Mouse (Mus musculus): Measurements from ENCODE around the gene Plcg1. TPM values are rescaled to one million over a fixed set of nuclear protein-coding genes. Genes with fewer than 3 reads are reported as not detected.

The Plcg1 gene
- polyA plus RNA-seq, 1 experiment from 2014 or later, result 28.6 TPM

DNA sequence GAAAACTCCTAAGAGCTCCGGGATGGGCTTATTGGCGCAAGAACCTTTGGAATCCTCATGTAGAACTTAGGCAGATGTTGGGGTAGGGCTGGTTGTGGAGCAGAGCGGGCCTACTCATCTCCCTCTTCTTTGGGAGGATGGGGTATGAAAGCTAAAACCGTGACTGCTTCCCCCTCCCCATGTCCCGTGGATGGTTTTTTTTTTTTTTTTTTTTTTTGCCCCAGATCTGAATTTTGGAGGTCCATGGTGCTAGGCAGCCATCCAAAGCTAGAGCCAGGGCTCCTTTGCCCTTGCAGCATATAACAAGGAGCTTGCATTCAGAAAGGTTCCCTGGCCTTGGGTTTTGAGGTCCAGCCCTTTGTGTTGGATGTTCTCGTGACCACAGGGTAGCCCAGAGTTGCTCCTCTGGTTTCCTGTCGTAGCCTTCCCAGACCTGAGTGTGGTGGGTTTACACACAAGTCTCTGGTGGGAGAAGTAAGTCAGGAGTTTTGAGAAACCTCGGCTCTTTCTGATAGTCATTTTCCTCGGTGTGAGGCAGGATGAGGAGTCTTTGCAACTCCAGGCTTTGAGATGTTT, 1.4 kb downstream of the Plcg1 start:
- H3K36me3 ChIP-seq (ENCODE audit: control insufficient read depth, insufficient read depth, low read length), result 0 out of 2 replicates have a peak, but pooled peaks cover 6% of the 10 kb centered on the region
- H3K4me2 ChIP-seq (ENCODE audit: low read depth, low read length), result peak overlapping the region; percentile 90
- no peak for ATAC-seq (ENCODE audit: insufficient read depth, low FRiP score)
- peaks cover 50% of the 10 kb centered on the region for H3K4me1 ChIP-seq (ENCODE audit: control insufficient read depth, insufficient read depth, low read length)
- peak overlapping the region; percentile 79 for H3K4me3 ChIP-seq (replicated peaks; ENCODE audit: low read length)
- H3K9me3 ChIP-seq (replicated peaks; ENCODE audit: control insufficient read depth, low read length), result no peaks in the 10 kb centered on the region
- peak overlapping the region; percentile 88 for H3K9ac ChIP-seq (ENCODE audit: low read length)
- H3K27me3 ChIP-seq (ENCODE audit: control insufficient read depth, insufficient read depth, low read length), result no peaks in the 10 kb centered on the region
- WGBS, result 17% methylated on average over 9 of the region's 9 CpGs
- H3K27ac ChIP-seq (ENCODE audit: low read length), result peak overlapping the region; percentile 91

DNA sequence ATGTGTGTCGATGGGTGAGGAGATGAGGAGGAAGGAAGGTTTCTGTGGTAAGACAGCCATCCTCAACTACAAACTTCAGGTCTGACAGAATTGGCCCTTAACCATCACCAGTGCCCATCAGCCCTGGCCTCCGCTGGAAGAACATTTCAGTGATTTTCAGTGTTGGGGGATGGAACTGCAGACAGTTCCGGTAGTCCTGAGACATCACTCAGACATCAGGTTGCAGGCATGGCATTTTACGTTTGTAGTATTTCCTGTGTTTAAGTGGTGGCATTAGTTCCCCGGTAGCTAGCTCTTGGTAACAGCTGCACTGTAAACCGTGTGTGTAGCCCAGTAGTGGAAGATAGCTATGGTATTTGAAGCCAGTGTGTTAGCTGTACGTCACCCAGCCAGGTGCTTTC, 2.0 kb downstream of the Plcg1 start:
- peak overlapping the region; percentile 90 for H3K4me2 ChIP-seq (ENCODE audit: low read depth, low read length)
- H3K9ac ChIP-seq (ENCODE audit: low read length), result peak overlapping the region; percentile 88
- no peak for ATAC-seq (ENCODE audit: insufficient read depth, low FRiP score)
- peak overlapping the region; percentile 79 for H3K4me3 ChIP-seq (replicated peaks; ENCODE audit: low read length)
- no peaks in the 10 kb centered on the region for H3K9me3 ChIP-seq (replicated peaks; ENCODE audit: control insufficient read depth, low read length)
- peaks cover 55% of the 10 kb centered on the region for H3K4me1 ChIP-seq (ENCODE audit: control insufficient read depth, insufficient read depth, low read length)
- no peak overlapping the region for H3K27ac ChIP-seq (ENCODE audit: low read length)
- H3K27me3 ChIP-seq (ENCODE audit: control insufficient read depth, insufficient read depth, low read length), result no peaks in the 10 kb centered on the region
- H3K36me3 ChIP-seq (ENCODE audit: control insufficient read depth, insufficient read depth, low read length), result 0 out of 2 replicates have a peak, but pooled peaks cover 6% of the 10 kb centered on the region
- WGBS, result 21% methylated on average over 7 of the region's 7 CpGs

DNA sequence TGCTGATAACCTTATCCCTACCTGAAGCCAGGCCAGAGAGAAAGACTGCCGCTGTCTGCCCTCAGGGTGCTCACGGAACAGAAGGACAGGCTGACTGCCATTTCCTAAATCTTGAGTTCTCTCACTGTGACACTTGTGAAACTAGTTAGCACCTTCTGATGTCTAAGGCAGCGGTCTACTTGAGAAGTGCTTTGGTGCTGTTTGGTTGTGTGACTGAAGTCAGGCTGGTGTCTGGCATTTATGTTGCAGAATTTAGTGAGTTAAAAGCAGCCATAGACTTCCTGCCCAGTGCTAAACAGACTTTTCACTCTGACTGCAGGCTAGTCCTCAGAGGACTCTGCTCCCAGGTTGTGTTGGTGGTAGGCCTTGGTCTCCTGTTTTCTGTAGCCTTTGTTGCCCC, 3.2 kb downstream of the Plcg1 start:
- 0 out of 2 replicates have a peak, but pooled peaks cover 6% of the 10 kb centered on the region for H3K36me3 ChIP-seq (ENCODE audit: control insufficient read depth, insufficient read depth, low read length)
- H3K27me3 ChIP-seq (ENCODE audit: control insufficient read depth, insufficient read depth, low read length), result no peaks in the 10 kb centered on the region
- H3K9ac ChIP-seq (ENCODE audit: low read length), result peak overlapping the region; percentile 28; the same call in 1 of the 2 replicates
- no peak for ATAC-seq (ENCODE audit: insufficient read depth, low FRiP score)
- no peak overlapping the region; the same call in 1 of the 2 replicates for H3K4me2 ChIP-seq (ENCODE audit: low read depth, low read length)
- no peak overlapping the region for H3K27ac ChIP-seq (ENCODE audit: low read length)
- peaks cover 61% of the 10 kb centered on the region for H3K4me1 ChIP-seq (ENCODE audit: control insufficient read depth, insufficient read depth, low read length)
- no peak overlapping the region for H3K4me3 ChIP-seq (replicated peaks; ENCODE audit: low read length)
- H3K9me3 ChIP-seq (replicated peaks; ENCODE audit: control insufficient read depth, low read length), result no peaks in the 10 kb centered on the region
- 82% methylated on average over 3 of the region's 3 CpGs for WGBS

DNA sequence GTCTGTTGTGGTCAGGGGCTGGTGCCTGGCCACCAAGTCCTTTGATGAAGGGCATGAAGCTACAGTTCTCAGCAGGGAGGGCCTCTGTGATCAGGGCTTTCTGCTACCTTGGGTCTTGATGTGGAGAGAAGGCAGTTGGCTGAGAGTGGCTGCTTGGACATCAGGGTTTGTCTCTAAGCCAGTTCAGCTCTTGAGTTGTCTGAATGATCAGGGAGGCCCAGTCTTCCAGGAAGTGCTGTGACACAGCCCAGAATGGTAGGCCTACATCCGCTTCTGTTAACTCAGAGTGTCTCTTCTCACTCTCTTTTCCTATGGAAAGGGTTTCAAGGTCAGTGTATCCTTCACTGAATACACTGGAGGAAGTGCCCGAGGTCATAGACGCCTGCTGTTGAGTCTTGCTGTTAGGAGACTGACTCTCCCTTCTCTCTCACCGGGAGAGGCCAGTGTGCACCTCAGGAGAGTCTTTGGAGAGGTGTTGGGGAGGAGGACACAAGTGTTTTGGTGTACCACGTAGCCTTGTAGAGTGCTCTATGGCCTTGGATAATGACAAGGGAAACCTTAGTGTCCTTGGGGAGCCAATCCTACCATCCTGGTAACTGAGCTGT, 4.7 kb downstream of the Plcg1 start:
- Histone ChIP-seq H3K4me1 (ENCODE audit: control insufficient read depth, insufficient read depth, low read length) (peaks cover 65% of the 10 kb centered on the region), H3K27me3 (ENCODE audit: control insufficient read depth, insufficient read depth, low read length) (no peaks in the 10 kb centered on the region), H3K4me2 (ENCODE audit: low read depth, low read length) (no peak overlapping the region), H3K9me3 (replicated peaks; ENCODE audit: control insufficient read depth, low read length) (no peaks in the 10 kb centered on the region), H3K4me3 (replicated peaks; ENCODE audit: low read length) (no peak overlapping the region), H3K27ac (ENCODE audit: low read length) (peak overlapping the region; percentile 40; the same call in 1 of the 2 replicates), H3K9ac (ENCODE audit: low read length) (no peak overlapping the region), H3K36me3 (ENCODE audit: control insufficient read depth, insufficient read depth, low read length) (0 out of 2 replicates have a peak, but pooled peaks cover 6% of the 10 kb centered on the region)
- ATAC-seq (ENCODE audit: insufficient read depth, low FRiP score), result no peak
- 82% methylated on average over 5 of the region's 5 CpGs for WGBS

DNA sequence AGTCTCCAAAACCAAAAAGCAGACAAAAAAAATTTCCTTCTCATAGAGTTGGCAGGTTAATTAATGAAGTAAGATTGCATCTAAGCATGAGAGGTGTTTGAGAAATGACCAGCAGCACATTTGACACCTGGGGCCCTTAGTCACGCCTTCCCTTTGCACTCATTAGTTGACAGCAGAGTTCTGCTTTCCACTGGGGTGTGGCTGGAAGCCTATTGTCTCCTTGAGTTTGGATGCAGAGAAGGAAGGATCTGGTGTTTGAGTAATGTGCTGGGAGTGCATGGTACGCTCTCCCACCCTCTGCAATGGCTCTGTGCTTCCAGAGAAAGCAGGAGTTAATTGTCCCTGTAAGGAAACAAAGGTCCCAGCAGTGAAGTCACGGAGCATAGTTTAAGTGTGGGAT, 5.4 kb downstream of the Plcg1 start:
- Histone ChIP-seq H3K36me3 (ENCODE audit: control insufficient read depth, insufficient read depth, low read length) (0 out of 2 replicates have a peak, but pooled peaks cover 6% of the 10 kb centered on the region), H3K9ac (ENCODE audit: low read length) (no peak overlapping the region), H3K9me3 (replicated peaks; ENCODE audit: control insufficient read depth, low read length) (no peaks in the 10 kb centered on the region), H3K4me2 (ENCODE audit: low read depth, low read length) (no peak overlapping the region), H3K4me1 (ENCODE audit: control insufficient read depth, insufficient read depth, low read length) (peaks cover 65% of the 10 kb centered on the region), H3K27ac (ENCODE audit: low read length) (no peak overlapping the region; the same call in 1 of the 2 replicates), H3K4me3 (replicated peaks; ENCODE audit: low read length) (no peak overlapping the region), H3K27me3 (ENCODE audit: control insufficient read depth, insufficient read depth, low read length) (no peaks in the 10 kb centered on the region)
- WGBS, result 80% methylated on average over 3 of the region's 3 CpGs
- no peak for ATAC-seq (ENCODE audit: insufficient read depth, low FRiP score)

DNA sequence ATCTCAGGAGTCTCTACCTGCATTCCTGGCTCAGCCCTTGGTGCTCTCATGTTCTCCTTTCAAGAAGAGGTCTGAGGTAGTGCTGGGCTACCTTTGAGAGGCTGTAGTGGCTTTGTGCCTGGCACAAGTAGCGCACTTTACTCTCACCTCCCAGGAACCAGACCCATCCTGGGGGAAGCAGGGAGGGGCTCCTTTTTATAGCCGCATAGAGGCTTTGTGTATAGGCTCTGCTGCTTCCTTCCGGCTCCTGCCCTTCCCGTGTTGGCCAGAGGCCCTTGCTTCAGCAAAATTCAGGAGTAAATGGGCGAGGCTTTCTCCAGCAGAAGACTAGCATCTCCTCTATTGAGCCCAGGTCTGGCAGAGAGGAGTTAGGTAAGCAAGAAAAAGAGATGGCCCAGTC, 7.3 kb downstream of the Plcg1 start:
- WGBS, result 69% methylated on average over 5 of the region's 5 CpGs
- Histone ChIP-seq H3K4me2 (ENCODE audit: low read depth, low read length) (no peak overlapping the region), H3K9me3 (replicated peaks; ENCODE audit: control insufficient read depth, low read length) (no peaks in the 10 kb centered on the region), H3K27ac (ENCODE audit: low read length) (peak overlapping the region; percentile 30; the same call in 1 of the 2 replicates), H3K36me3 (ENCODE audit: control insufficient read depth, insufficient read depth, low read length) (0 out of 2 replicates have a peak, but pooled peaks cover 6% of the 10 kb centered on the region), H3K9ac (ENCODE audit: low read length) (no peak overlapping the region), H3K4me3 (replicated peaks; ENCODE audit: low read length) (no peak overlapping the region), H3K4me1 (ENCODE audit: control insufficient read depth, insufficient read depth, low read length) (peaks cover 60% of the 10 kb centered on the region), H3K27me3 (ENCODE audit: control insufficient read depth, insufficient read depth, low read length) (no peaks in the 10 kb centered on the region)
- no peak for ATAC-seq (ENCODE audit: insufficient read depth, low FRiP score)

DNA sequence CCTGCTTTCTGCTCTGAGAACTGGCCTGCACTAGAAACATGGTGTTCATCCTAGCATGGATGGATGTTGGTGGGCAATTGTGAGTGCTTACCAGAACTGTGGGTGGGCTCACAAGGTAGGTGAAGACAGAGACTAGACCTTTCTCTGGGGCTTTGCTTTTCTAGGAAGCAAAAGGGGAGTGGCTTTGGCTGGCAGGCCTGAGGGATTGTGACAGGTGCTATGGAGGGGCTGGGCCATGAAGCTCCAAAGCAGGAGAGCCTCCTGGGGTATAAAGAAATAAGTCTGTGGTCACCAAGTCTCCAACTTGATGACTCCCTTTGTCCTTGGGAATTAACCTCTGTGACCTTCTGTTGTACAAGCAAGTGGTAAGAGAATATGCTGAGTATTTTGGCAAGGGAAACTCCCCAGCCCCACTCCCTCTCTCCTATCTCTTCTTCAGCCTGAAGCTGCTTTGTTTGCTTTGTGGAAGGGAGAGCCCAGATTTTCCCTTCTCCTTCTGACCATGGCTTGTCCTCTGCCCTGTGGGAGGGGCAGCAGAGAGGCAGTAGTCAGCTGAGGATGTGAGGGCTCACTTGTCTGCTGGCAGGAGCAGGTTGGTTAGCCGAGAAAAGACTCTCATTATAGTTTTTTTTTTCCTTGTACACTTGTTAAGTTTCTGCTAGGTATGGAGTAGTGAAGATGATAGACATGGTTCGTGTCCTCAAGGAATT, 8.7 kb downstream of the Plcg1 start:
- Histone ChIP-seq H3K4me1 (ENCODE audit: control insufficient read depth, insufficient read depth, low read length) (peaks cover 46% of the 10 kb centered on the region), H3K9ac (ENCODE audit: low read length) (no peak overlapping the region), H3K27ac (ENCODE audit: low read length) (peak overlapping the region; percentile 6; the same call in 1 of the 2 replicates)

DNA sequence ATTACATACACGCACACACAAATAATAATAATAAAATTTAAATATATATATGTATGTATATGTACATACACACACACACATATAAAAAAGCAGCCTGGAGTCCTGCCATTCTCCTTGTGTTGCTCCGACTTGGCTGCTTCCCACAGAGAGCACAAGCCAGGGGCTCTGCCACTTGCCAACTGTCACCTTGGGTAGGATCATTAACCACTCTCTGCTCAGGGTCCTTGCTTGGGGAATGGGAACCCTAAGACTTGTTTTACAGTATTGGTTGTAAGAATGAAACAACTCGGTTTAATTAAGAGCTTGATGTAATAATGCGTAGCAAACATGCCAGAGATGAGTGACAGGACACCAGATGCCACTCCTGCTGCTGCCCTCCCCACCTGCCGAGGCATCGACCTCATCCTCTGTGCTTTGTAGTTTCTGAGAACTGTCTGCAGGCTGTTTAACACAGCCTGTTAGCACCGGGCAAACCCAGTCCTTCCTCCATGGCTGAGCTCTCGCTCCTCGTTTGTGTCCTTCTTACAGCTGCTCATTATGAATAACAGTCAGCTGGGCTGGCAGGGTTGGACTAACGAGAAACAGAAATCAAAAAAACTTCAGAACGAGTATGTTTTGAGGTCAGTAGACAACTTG, 9.5 kb downstream of the Plcg1 start:
- 0 out of 2 replicates have a peak overlapping the region, but pooled peaks have one; percentile 14 for H3K27ac ChIP-seq (ENCODE audit: low read length)
- WGBS, result 69% methylated on average over 11 of the region's 11 CpGs
- no peak overlapping the region for H3K4me3 ChIP-seq (replicated peaks; ENCODE audit: low read length)
- H3K27me3 ChIP-seq (ENCODE audit: control insufficient read depth, insufficient read depth, low read length), result no peaks in the 10 kb centered on the region
- H3K36me3 ChIP-seq (ENCODE audit: control insufficient read depth, insufficient read depth, low read length), result no peaks in the 10 kb centered on the region
- no peaks in the 10 kb centered on the region for H3K9me3 ChIP-seq (replicated peaks; ENCODE audit: control insufficient read depth, low read length)
- no peak overlapping the region for H3K4me2 ChIP-seq (ENCODE audit: low read depth, low read length)
- ATAC-seq (ENCODE audit: insufficient read depth, low FRiP score), result no peak
- peaks cover 42% of the 10 kb centered on the region for H3K4me1 ChIP-seq (ENCODE audit: control insufficient read depth, insufficient read depth, low read length)
- no peak overlapping the region for H3K9ac ChIP-seq (ENCODE audit: low read length)

More for the DNA sequence above, 8.7 kb downstream of the Plcg1 start:
- 47% methylated on average over 2 of the region's 2 CpGs for WGBS
- H3K4me3 ChIP-seq (replicated peaks; ENCODE audit: low read length), result no peak overlapping the region
- 0 out of 2 replicates have a peak, but pooled peaks cover 5% of the 10 kb centered on the region for H3K36me3 ChIP-seq (ENCODE audit: control insufficient read depth, insufficient read depth, low read length)
- no peak overlapping the region for H3K4me2 ChIP-seq (ENCODE audit: low read depth, low read length)
- H3K9me3 ChIP-seq (replicated peaks; ENCODE audit: control insufficient read depth, low read length), result no peaks in the 10 kb centered on the region
- ATAC-seq (ENCODE audit: insufficient read depth, low FRiP score), result no peak
- H3K27me3 ChIP-seq (ENCODE audit: control insufficient read depth, insufficient read depth, low read length), result no peaks in the 10 kb centered on the region
